Mouse (Mus musculus) myocyte (in vitro differentiated cells): ENCODE results near the gene Sfi1.
"Not testable (repeated sequence)": the region's sequence is repeated elsewhere in the genome, so short reads cannot be mapped to it uniquely, and the experiment has no call there.

ENCODE experiments used
- E2F4 ChIP-seq: IDR thresholded peaks from one replicate; pipeline ENCODE4 v1.6.1; 2011; ENCODE audit warnings: mild to moderate bottlenecking, control low read depth, moderate library complexity; ENCODE audit not compliant: insufficient read depth
- POLR2A ChIP-seq: IDR thresholded peaks from one replicate; pipeline ENCODE4 v1.6.1; 2011; ENCODE audit warnings: low read depth, mild to moderate bottlenecking, control low read depth, moderate library complexity; ENCODE audit not compliant: insufficient read length
- USF1 ChIP-seq: IDR thresholded peaks from one replicate; pipeline ENCODE4 v1.6.1; 2011; ENCODE audit warnings: low read depth, mild to moderate bottlenecking, control low read depth, moderate library complexity

- not testable (repeated sequence) for TF ChIP-seq POLR2A, E2F4, USF1
These were observed 66.6 kb downstream of the Sfi1 start for GRCm38 (mm10) chr11:3126478-3127302.
